Mouse (Mus musculus): ENCODE measurements around the gene Lenep. TPM values are rescaled to one million over a fixed set of nuclear protein-coding genes. Genes with fewer than 3 reads are reported as not detected.
"Not testable (repeated sequence)": the region's sequence is repeated elsewhere in the genome, so short reads cannot be mapped to it uniquely, and the experiment has no call there.

Gene Lenep
- total RNA-seq (2021): under 1 TPM in 1 of 2 experiments, not detected in 1; 0.83 TPM
- long read RNA-seq, experiment 1: 0 reads
- long read RNA-seq, experiment 2, partial matches to known transcripts: 0 of 1 reads
- long read RNA-seq, experiment 2, other reads (novel, unspliced or antisense): 0 of 1 reads

GRCm38 (mm10) chr3:89402693-89403092, at the start of gene Lenep:
Gene Lenep (minus strand): TSS chr3:89402793.
- no peak for DNase-seq (ENCODE audit: low spot score in 2 of 2)

GRCm38 (mm10) chr3:89451916-89452315, 49.3 kb upstream of the Lenep start:
- DNase-seq (ENCODE audit: low spot score in 2 of 2): no peak

GRCm38 (mm10) chr3:89449541-89449940, 46.9 kb upstream of the Lenep start:
- peak; percentile 50 to 73 for DNase-seq (ENCODE audit: low spot score in 2 of 2)

GRCm38 (mm10) chr3:89448720-89449537, 46.3 kb upstream of the Lenep start:
- DNase-seq (ENCODE audit: low spot score in 2 of 2): peak in 1 of 2 experiments; percentile 71

- DNase-seq (ENCODE audit: low spot score in 2 of 2): no peak
These were observed 38.1 kb upstream of the Lenep start for GRCm38 (mm10) chr3:89440691-89441090.

GRCm38 (mm10) chr3:89437269-89437668, 34.7 kb upstream of the Lenep start:
- DNase-seq (ENCODE audit: low spot score in 2 of 2): no peak

- DNase-seq (ENCODE audit: low spot score in 2 of 2): peak in 1 of 2 experiments; percentile 62
These were observed 33.9 kb upstream of the Lenep start, which contains the start of gene Pbxip1 for GRCm38 (mm10) chr3:89436176-89437113. Gene Pbxip1 (plus strand): TSS chr3:89436706.

GRCm38 (mm10) chr3:89435041-89435440, 32.4 kb upstream of the Lenep start:
- DNase-seq (ENCODE audit: low spot score in 2 of 2): no peak

GRCm38 (mm10) chr3:89434532-89434931, 31.9 kb upstream of the Lenep start:
- no peak for DNase-seq (ENCODE audit: low spot score in 2 of 2)

- DNase-seq (ENCODE audit: low spot score in 2 of 2): no peak
These were observed 30.0 kb upstream of the Lenep start for GRCm38 (mm10) chr3:89432606-89433005.

- peak; percentile 91 to 94 for DNase-seq (ENCODE audit: low spot score in 2 of 2)
These were observed 27.9 kb upstream of the Lenep start, which contains the start of gene Pygo2 for GRCm38 (mm10) chr3:89430171-89431159. Gene Pygo2 (plus strand): TSS chr3:89430214.

GRCm38 (mm10) chr3:89429021-89429420, 26.4 kb upstream of the Lenep start:
- DNase-seq (ENCODE audit: low spot score in 2 of 2): not testable (repeated sequence)

- no peak for DNase-seq (ENCODE audit: low spot score in 2 of 2)
These were observed 23.3 kb upstream of the Lenep start for GRCm38 (mm10) chr3:89425876-89426275.

- no peak for DNase-seq (ENCODE audit: low spot score in 2 of 2)
These were observed 22.5 kb upstream of the Lenep start for GRCm38 (mm10) chr3:89425141-89425525.

- DNase-seq (ENCODE audit: low spot score in 2 of 2): no peak
These were observed 22.0 kb upstream of the Lenep start for GRCm38 (mm10) chr3:89424416-89425140.

- no peak for DNase-seq (ENCODE audit: low spot score in 2 of 2)
These were observed 20.1 kb upstream of the Lenep start for GRCm38 (mm10) chr3:89422556-89423205.

GRCm38 (mm10) chr3:89421810-89422473, 19.3 kb upstream of the Lenep start:
- peak in 1 of 2 experiments; percentile 53 for DNase-seq (ENCODE audit: low spot score in 2 of 2)

GRCm38 (mm10) chr3:89421002-89421774, 18.6 kb upstream of the Lenep start:
- DNase-seq (ENCODE audit: low spot score in 2 of 2): peak; percentile 50 to 83

Measured in gastrocnemius, postnatal 4 days (tissue).